Mouse (Mus musculus): ENCODE data around the gene Adcy10.
A peak's percentile ranks its signal among the peaks of the same experiment; 100 is the strongest.

Gene Adcy10

GRCm38 (mm10) chr1:165604203-165604602 lies 119.2 kb downstream of the Adcy10 start:
- no peak for DNase-seq (ENCODE audit: low read depth)

DNA sequence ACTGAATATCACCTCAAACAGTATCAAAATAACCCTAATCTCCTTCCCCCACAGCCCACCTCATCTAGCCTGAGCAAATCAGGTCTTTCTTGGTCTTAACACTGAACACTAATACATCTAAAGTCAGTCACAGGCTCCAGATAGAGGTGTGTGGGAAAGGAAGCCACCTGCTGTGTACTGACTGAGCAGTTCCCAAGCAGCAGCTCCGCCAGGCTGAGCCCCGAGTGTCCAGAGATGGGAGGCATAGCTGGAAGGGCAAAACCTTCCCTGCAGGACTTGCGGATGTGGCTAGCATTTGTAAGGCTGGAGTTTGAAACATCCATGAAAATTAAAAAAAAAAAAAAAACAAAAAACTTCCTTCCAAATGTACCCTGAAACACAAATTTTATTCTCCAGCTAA lies 120.1 kb downstream of the Adcy10 start:
- no peak for DNase-seq (ENCODE audit: low read depth)

- DNase-seq (ENCODE audit: low read depth) = no peak
Observed at GRCm38 (mm10) chr1:165605774-165606173, 120.8 kb downstream of the Adcy10 start.

- no peak for DNase-seq (ENCODE audit: low read depth)
Observed at GRCm38 (mm10) chr1:165608904-165609303, 123.9 kb downstream of the Adcy10 start.

DNA sequence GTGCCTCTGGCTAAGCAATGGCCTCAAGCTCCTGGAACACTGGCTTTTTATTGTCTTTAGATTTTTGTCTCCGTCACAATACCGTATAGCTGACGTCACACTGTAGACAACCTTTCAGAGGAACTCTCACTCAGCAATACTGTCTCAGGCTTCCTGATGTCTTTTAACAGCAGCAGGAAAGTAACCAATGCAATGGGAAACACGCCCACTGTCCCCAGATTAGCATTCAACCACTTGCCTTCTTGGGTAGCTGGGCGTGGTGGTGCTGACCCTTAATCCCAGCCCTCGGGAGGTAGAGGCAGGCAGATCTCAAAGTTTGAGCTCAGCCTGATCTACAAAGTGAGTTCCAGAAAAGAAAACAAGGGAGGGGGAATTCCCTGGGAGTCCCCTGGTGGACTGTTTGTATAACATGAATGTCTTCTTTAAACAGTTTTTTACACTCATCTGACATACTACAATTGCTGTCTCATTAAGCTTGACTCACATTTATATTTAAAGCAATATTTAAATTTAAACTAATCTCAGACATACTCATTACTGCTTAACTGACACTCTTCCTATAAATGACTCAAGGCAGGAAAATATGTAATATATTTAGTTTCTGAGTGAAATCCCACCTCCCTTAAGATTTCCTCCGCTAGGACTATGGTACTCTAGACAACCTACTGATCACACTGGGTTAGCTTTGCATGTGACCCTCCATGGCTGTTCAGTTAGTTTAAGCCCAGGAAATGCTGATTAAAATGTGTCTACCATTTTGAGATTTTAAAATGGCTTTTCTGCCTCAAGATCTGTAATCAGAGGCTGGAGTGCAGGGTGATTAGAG lies 124.7 kb downstream of the Adcy10 start:
- no peak for DNase-seq (ENCODE audit: low read depth)

- no peak for DNase-seq (ENCODE audit: low read depth)
Observed at GRCm38 (mm10) chr1:165610321-165610999, 125.5 kb downstream of the Adcy10 start.

DNA sequence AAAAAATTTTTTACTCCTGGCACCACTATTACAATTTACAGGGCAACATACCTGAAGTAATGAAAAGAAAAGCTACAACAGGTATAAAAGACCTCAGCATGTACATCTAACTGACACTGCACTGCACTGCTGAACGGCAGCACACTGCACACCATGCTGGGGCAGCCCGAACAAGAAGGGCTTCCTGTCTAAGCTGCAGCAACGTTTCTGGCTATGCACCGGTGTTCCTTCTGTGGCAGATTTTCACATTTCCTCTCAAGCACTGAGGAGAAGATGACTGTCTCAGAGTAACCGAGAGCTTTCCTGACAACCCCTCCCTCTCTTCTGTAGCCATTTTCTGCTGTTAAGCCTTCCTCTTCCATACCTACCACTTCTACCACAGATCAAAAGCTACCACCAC lies 127.7 kb downstream of the Adcy10 start:
- DNase-seq (ENCODE audit: low read depth) = peak; percentile 45

DNA sequence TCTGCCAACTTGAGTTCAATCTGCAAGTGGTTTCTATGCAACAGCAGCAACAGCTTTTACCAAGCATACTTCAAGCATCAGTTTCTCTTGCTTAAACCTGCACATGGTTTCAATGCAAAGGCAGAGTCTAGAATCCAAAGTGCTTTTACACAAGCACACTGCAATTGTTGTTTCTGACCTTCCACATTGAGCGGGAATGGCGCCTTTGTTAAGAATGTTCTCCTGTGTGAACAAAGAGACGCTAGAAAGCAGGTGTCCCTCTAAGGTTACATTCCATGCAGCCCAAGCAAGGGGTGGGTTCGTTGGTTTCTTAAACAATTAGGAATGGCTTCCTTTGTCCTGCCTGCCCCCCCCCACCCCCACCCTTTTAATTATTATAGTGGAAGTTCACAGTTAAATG lies 128.9 kb downstream of the Adcy10 start:
- no peak for DNase-seq (ENCODE audit: low read depth)

DNA sequence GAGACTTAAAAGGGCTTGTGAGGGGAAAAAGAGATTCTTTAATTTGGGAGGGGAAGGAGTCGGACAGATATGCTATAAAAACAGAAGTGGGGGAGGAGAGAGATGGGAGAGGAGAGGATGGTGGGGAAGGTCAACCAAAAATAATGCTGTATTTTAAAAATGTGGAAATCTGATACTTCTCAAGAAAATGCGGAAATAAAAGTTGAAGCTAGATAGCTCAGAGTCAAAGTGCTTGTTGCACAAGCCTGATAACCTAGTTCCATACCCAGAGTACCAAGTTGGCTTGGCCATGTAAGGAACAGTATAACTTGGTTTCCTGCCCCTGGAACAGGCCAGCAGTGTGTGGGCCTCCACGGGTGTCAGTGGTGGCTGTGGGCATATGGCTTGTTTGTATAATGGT lies 129.8 kb downstream of the Adcy10 start:
- DNase-seq (ENCODE audit: low read depth) = no peak

- DNase-seq (ENCODE audit: low read depth) = no peak
Observed at GRCm38 (mm10) chr1:165616652-165617051, 131.7 kb downstream of the Adcy10 start.

DNA sequence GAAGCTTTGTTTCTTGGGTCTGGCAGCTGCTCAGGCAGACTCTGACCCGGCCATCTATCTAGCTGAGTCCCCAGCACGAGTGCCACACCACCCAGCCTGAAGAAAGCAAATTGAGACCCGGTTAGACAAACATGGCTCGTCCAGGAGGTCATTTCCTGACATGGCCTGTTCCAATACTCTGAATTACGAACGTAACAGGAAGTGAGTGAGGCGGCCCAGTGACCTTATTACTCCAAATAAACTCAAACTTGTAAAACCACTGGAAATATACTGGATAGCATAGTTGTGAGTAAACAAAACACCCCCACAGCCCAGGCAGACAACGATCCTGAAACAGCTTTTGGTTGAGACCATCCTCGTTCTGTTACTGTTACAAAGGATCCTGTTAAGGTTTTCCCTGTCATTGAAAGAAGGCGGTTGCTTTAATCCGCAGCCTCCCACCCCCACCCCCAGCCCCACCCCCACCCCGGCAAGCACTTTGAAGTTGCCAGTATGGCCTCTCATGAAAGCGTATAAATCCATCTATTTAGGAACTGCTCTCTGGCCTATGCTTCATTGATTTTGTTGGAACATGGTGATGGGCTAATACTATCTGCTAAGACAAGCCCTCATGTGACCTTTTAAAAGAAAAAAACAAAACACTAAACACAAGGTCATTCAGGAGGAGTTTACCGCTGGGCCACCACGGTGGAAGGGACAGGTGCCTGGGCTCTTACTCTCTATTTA lies 132.3 kb downstream of the Adcy10 start:
- DNase-seq (ENCODE audit: low read depth) = no peak

- no peak for DNase-seq (ENCODE audit: low read depth)
Observed at GRCm38 (mm10) chr1:165618201-165618624, 133.2 kb downstream of the Adcy10 start.

- no peak for DNase-seq (ENCODE audit: low read depth)
Observed at GRCm38 (mm10) chr1:165625058-165625457, 140.1 kb downstream of the Adcy10 start.

GRCm38 (mm10) chr1:165625896-165626295 lies 140.9 kb downstream of the Adcy10 start:
- no peak for DNase-seq (ENCODE audit: low read depth)
